Mouse (Mus musculus) ES-Bruce4 (cell line): ENCODE data around the gene Mpst.
A peak's percentile ranks its signal among the peaks of the same experiment; 100 is the strongest.

Experiments used
- CTCF ChIP-seq: IDR thresholded peaks from one replicate; pipeline ENCODE4 v1.8.1; 2011; ENCODE audit warnings: low read depth, low read length
- POLR2A ChIP-seq: IDR thresholded peaks from one replicate; pipeline ENCODE4 v1.8.1; 2011; ENCODE audit warnings: low read length; ENCODE audit not compliant: insufficient read depth

DNA sequence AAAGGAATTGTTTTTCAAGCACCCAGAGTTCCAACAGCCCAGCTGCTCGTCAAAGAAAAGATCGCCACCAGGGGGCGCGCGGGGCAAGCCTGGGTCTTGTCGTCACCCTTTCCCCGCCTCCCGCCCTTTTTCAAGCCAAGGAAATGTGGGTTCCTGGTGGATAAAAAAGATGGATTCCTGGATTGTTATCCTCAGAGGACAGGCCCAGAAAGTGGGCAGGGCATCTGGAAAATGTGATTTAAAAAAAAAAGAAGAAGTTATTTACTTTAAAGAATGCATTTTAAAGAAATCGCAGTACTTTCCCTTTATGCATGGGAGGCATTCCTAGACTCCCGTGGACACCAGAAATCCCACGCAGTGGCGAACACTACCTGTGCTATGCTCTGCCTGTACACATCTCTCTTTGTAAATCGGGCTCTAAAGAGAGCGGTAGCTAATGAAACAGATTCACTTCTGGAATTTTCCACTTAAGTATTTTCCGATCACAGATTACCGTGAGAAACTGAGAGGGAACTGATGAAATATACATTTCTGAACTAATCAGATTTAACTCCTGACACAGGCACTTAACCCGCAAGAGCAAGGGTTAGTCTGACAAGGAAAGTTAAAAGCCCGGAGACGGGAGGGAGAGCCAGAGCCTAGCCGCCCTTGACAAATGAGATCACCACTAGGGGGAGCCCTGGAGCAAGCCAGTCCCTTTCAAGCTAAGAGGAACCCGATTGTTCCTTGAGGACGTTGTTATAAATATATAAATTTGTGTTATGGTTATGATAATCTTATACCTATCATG is 41.7 kb downstream of the Mpst start:
- peak; percentile 75 for TF ChIP-seq CTCF
- TF ChIP-seq POLR2A = no peak
